Mouse (Mus musculus): ENCODE measurements at regions not wholly inside any gene's neighbourhood (a gene's known extent, or its start where the extent isn't known, plus 50 kb on each side); places are given as distances from the start of the nearest gene placed in this dataset.

DNA sequence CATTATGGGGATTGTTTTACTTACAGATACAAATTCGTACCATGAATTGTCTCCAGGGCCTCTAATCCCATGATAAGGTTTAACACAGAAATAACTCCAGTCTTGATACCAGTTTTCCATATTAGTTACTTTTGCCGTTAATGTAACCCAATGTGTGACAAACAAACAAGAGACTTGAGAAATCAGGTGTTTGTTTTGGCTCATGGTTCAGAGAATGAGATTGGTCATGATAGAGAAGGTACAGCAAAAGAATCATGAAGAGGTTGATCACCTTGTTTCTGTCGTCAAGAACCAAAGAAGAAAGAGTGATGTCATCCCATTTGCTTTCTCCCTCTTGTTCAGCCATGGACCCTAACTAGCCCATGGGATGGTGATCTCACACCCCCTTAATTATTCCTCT, 107.5 kb downstream of the Olig3 start:
- no peaks in the 10 kb centered on the region for H3K4me1 ChIP-seq (ENCODE audit: control insufficient read depth, insufficient read depth, insufficient read length)
- no peak overlapping the region for H3K27ac ChIP-seq (ENCODE audit: insufficient read depth, low read length)
- no peak overlapping the region for H3K4me3 ChIP-seq (ENCODE audit: extremely low read depth, insufficient read depth, insufficient read length)
- H3K36me3 ChIP-seq (ENCODE audit: control insufficient read depth, insufficient read depth, low read length): no peaks in the 10 kb centered on the region
- DNase-seq (ENCODE audit: low read depth in 1 of 2, low spot score in 2 of 2): no peak
- 88% methylated on average over 3 of the region's 3 CpGs for WGBS
- no peaks in the 10 kb centered on the region for H3K27me3 ChIP-seq (ENCODE audit: control insufficient read depth, insufficient read depth, low read length)
- no peak for TF ChIP-seq CTCF (IDR thresholded peaks at IDR 0.05; ENCODE audit: extremely low read depth, insufficient read depth, insufficient read length, insufficient replicate concordance)
- no peak for TF ChIP-seq POLR2A (IDR thresholded peaks at IDR 0.05; ENCODE audit: low read depth, low read length)

DNA sequence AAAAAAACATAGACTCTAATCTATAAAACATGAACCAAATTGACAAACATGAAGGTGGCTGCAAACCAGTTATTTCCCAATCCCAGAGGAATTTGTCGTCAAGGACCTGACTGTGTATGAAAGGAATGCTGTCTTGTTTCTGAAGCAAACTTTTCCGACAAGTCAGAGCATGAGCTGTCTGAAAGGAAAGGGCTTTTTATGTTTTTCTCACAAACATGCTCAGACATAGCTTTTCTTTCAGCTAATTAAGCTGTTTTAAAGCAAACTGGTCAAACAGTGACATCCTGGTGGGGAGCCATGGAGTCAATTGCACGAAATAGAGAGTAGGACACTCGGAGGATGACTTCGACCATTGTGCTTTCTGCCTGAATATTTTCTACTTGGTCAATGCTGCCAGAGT, 108.2 kb downstream of the Olig3 start:
- DNase-seq (ENCODE audit: low read depth in 1 of 2, low spot score in 2 of 2): no peak
- H3K36me3 ChIP-seq (ENCODE audit: control insufficient read depth, insufficient read depth, low read length): no peaks in the 10 kb centered on the region
- H3K27me3 ChIP-seq (ENCODE audit: control insufficient read depth, insufficient read depth, low read length): no peaks in the 10 kb centered on the region
- H3K4me1 ChIP-seq (ENCODE audit: control insufficient read depth, insufficient read depth, insufficient read length): no peaks in the 10 kb centered on the region
- H3K4me3 ChIP-seq (ENCODE audit: extremely low read depth, insufficient read depth, insufficient read length): no peak overlapping the region
- no peak overlapping the region for H3K27ac ChIP-seq (ENCODE audit: insufficient read depth, low read length)
- 91% methylated on average over 5 of the region's 5 CpGs for WGBS
- no peak for TF ChIP-seq POLR2A (IDR thresholded peaks at IDR 0.05; ENCODE audit: low read depth, low read length)
- no peak for TF ChIP-seq CTCF (IDR thresholded peaks at IDR 0.05; ENCODE audit: extremely low read depth, insufficient read depth, insufficient read length, insufficient replicate concordance)

DNA sequence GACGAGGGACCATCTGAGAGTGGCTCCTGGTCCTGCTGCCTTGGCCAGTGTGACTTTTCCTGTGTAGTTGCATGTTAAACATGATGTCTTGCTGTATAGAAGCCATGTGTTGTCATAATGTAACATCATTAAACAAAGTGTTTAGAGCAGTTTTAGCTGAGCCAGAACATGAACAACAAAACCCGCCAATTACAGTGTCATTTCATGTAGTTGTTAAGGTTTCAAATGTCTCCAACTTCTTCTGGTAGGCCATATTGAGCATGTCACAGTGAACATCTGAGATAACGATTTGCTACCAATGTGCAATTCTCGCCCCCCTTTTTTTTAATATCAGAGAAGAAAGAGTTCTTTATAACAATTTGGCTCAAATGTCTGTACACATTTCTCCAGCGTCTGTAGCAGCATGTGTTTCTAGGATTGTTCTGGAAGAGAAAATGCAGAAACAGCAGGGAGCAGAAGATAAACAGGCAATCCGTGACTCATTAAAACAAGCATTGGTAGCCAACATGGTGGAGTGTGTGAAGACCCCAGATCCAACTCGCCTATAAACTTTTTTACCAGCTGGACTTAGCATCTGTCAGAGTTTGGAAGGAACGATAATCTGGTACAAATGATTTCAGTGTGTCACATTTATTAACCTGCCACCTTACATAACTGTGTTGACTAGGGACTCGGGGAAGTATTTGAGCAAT, 115.2 kb downstream of the Olig3 start:
- no peaks in the 10 kb centered on the region for H3K27me3 ChIP-seq (ENCODE audit: control insufficient read depth, insufficient read depth, low read length)
- H3K4me3 ChIP-seq (ENCODE audit: extremely low read depth, insufficient read depth, insufficient read length): no peak overlapping the region
- no peak overlapping the region for H3K27ac ChIP-seq (ENCODE audit: insufficient read depth, low read length)
- no peaks in the 10 kb centered on the region for H3K36me3 ChIP-seq (ENCODE audit: control insufficient read depth, insufficient read depth, low read length)
- DNase-seq (ENCODE audit: low read depth in 1 of 2, low spot score in 2 of 2): no peak
- TF ChIP-seq CTCF (IDR thresholded peaks at IDR 0.05; ENCODE audit: extremely low read depth, insufficient read depth, insufficient read length, insufficient replicate concordance): no peak
- no peak for TF ChIP-seq POLR2A (IDR thresholded peaks at IDR 0.05; ENCODE audit: low read depth, low read length)
- 89% methylated on average over 9 of the region's 9 CpGs for WGBS
- H3K4me1 ChIP-seq (ENCODE audit: control insufficient read depth, insufficient read depth, insufficient read length): no peaks in the 10 kb centered on the region

DNA sequence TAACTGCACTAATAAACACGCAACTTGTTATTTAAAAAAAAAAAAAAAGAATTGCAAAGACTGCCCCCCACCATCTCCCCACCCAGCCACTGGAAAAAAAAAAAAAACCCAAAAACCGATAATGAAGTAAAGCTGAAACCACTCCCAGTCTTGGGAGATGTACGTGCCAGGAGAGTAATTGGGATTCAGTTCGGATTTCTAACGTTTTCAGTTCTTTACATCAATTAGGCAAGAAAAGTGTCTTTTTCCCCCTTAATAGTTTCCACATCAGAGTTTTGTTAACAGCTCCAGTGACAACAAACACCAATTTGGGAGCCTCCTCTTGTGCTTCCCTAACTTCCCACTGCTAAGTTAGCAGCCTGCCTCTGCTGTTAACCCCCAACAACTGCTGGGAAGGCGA, 115.7 kb downstream of the Olig3 start:
- WGBS: 76% methylated on average over 6 of the region's 6 CpGs
- TF ChIP-seq CTCF (IDR thresholded peaks at IDR 0.05; ENCODE audit: extremely low read depth, insufficient read depth, insufficient read length, insufficient replicate concordance) (no peak), POLR2A (IDR thresholded peaks at IDR 0.05; ENCODE audit: low read depth, low read length) (no peak)
- H3K27ac ChIP-seq (ENCODE audit: insufficient read depth, low read length): no peak overlapping the region

DNA sequence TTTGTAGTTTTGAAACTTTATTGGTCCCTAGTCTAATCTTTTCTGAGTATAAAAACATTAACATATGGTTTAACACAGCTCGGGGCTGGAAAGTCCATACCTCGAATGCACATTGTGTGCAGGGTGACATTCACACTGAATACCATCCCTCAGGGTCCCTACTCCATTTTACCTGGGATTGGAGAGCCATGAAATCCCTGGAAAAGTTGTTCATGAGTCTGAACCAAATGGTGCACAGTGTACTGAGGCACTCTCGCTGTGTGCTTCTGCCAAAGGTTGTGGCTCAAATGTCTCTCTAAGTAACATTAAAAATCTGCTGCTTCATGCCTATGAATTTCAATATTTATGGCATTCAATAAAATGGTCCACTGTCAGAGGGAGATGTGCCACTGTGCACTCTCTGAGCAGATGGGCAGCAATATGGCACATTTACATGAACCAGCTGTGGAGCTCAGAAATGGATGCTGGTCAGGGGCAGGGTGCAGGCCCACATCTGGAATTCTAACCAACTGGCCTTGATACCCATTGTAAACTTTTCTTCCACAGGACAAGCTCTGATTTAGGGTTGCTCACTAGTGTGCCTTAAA, 116.7 kb downstream of the Olig3 start:
- Histone ChIP-seq H3K27me3 (ENCODE audit: control insufficient read depth, insufficient read depth, low read length) (no peaks in the 10 kb centered on the region), H3K36me3 (ENCODE audit: control insufficient read depth, insufficient read depth, low read length) (no peaks in the 10 kb centered on the region), H3K4me1 (ENCODE audit: control insufficient read depth, insufficient read depth, insufficient read length) (no peaks in the 10 kb centered on the region), H3K4me3 (ENCODE audit: extremely low read depth, insufficient read depth, insufficient read length) (no peak overlapping the region), H3K27ac (ENCODE audit: insufficient read depth, low read length) (no peak overlapping the region)
- WGBS: 88% methylated on average over 3 of the region's 3 CpGs
- TF ChIP-seq CTCF (IDR thresholded peaks at IDR 0.05; ENCODE audit: extremely low read depth, insufficient read depth, insufficient read length, insufficient replicate concordance) (no peak), POLR2A (IDR thresholded peaks at IDR 0.05; ENCODE audit: low read depth, low read length) (no peak)
- no peak for DNase-seq (ENCODE audit: low read depth in 1 of 2, low spot score in 2 of 2)

More for the DNA sequence above, 115.7 kb downstream of the Olig3 start:
- Histone ChIP-seq H3K27me3 (ENCODE audit: control insufficient read depth, insufficient read depth, low read length) (no peaks in the 10 kb centered on the region), H3K4me1 (ENCODE audit: control insufficient read depth, insufficient read depth, insufficient read length) (no peaks in the 10 kb centered on the region), H3K36me3 (ENCODE audit: control insufficient read depth, insufficient read depth, low read length) (no peaks in the 10 kb centered on the region), H3K4me3 (ENCODE audit: extremely low read depth, insufficient read depth, insufficient read length) (no peak overlapping the region)
- DNase-seq (ENCODE audit: low read depth in 1 of 2, low spot score in 2 of 2): no peak

DNA sequence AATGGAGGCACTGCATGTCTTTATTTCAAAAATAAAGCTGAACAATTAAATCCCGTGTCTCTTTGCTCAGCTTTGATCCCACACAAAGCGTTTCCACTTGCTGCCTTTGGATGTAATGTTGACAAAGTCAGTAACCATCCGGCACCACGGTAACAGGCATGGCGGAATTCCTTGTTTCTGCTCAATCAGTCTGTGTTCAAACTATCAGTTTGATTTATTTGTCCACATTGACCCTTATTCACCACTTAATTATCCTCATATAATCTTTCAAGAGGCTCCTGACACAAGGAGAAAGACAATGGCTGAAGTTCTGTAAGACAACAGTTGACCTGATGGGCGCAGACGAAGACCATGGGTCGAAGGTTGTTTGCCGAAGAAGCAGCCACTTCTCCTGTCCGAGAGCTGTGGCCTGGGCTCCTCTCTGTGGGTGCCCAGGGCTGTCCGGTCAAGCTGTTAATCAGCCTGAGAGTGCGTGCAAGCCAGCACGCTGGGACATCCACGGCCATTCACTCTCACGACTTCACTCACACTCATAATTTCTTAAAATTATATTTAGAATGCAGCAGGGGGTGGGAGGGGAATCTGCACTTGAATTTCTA, 106.1 kb upstream of the Ifngr1 start:
- whole genome bisulfite sequencing: 88% methylated on average over 15 of the region's 15 CpGs
- Histone ChIP-seq H3K27ac (ENCODE audit: insufficient read depth, low read length) (no peak overlapping the region), H3K36me3 (ENCODE audit: control insufficient read depth, insufficient read depth, low read length) (no peaks in the 10 kb centered on the region), H3K27me3 (ENCODE audit: control insufficient read depth, insufficient read depth, low read length) (no peaks in the 10 kb centered on the region), H3K4me1 (ENCODE audit: control insufficient read depth, insufficient read depth, insufficient read length) (no peaks in the 10 kb centered on the region), H3K4me3 (ENCODE audit: extremely low read depth, insufficient read depth, insufficient read length) (no peak overlapping the region)
- no peak for DNase-seq (ENCODE audit: low read depth in 1 of 2, low spot score in 2 of 2)
- TF ChIP-seq POLR2A (IDR thresholded peaks at IDR 0.05; ENCODE audit: low read depth, low read length) (no peak), CTCF (IDR thresholded peaks at IDR 0.05; ENCODE audit: extremely low read depth, insufficient read depth, insufficient read length, insufficient replicate concordance) (no peak)

DNA sequence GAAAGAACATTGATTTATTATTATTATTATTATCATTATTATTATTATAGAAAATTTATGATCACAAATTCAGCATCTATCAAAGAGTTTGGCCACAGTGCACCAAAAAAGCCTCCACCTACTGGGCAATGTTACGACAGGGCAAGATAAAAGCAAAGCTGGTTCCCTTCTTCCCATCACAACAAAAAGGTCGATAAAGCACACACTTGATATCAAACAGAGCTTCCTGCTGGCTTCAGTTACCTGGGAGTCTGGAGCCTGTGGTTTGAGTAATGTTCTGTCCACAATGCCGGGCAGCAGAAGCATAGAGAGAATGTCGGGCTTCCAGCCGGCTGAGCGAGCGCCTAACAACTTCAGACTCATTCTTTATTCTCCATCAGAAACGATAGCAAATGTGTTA, 101.2 kb upstream of the Ifngr1 start:
- Histone ChIP-seq H3K4me3 (ENCODE audit: extremely low read depth, insufficient read depth, insufficient read length) (no peak overlapping the region), H3K27ac (ENCODE audit: insufficient read depth, low read length) (no peak overlapping the region), H3K27me3 (ENCODE audit: control insufficient read depth, insufficient read depth, low read length) (no peaks in the 10 kb centered on the region), H3K36me3 (ENCODE audit: control insufficient read depth, insufficient read depth, low read length) (no peaks in the 10 kb centered on the region), H3K4me1 (ENCODE audit: control insufficient read depth, insufficient read depth, insufficient read length) (peaks cover 4% of the 10 kb centered on the region; the same call in 1 of the 2 replicates)
- DNase-seq (ENCODE audit: low read depth in 1 of 2, low spot score in 2 of 2): no peak
- 77% methylated on average over 8 of the region's 8 CpGs for WGBS
- TF ChIP-seq POLR2A (IDR thresholded peaks at IDR 0.05; ENCODE audit: low read depth, low read length): no peak
- no peak for TF ChIP-seq CTCF (IDR thresholded peaks at IDR 0.05; ENCODE audit: extremely low read depth, insufficient read depth, insufficient read length, insufficient replicate concordance)
